Mouse (Mus musculus): ENCODE results near the gene Ankrd33b. TPM values are rescaled to one million over a fixed set of nuclear protein-coding genes. Genes with fewer than 3 reads are reported as not detected.

Gene Ankrd33b
- 0.75 and 1.0 TPM in 2 replicates for polyA plus RNA-seq (2012; rRNA removed)

GRCm38 (mm10) chr15:31367481-31368200 is at the start of gene Ankrd33b:
TSS of gene Ankrd33b (minus strand) at chr15:31367726.

Other genes starting within 250 kb of the Ankrd33b start
- 38.5 and 43.8 TPM in 2 replicates for gene Dap, start 143.4 kb downstream of the Ankrd33b start, polyA plus RNA-seq (2012; rRNA removed)
- 2.2 and 3.4 TPM in 2 replicates for gene Ropn1l, start 86.0 kb upstream of the Ankrd33b start, polyA plus RNA-seq (2012; rRNA removed)
- gene March6, start 163.3 kb upstream of the Ankrd33b start, polyA plus RNA-seq (2012; rRNA removed) = 10.2 and 12.5 TPM in 2 replicates
- 55.5 and 73.6 TPM in 2 replicates for gene Cmbl, start 197.7 kb upstream of the Ankrd33b start, polyA plus RNA-seq (2012; rRNA removed)
- gene Cct5, start 234.1 kb upstream of the Ankrd33b start, polyA plus RNA-seq (2012; rRNA removed) = 123 and 127 TPM in 2 replicates
- 8.3 and 8.5 TPM in 2 replicates for gene Fam173b, start 234.1 kb upstream of the Ankrd33b start, polyA plus RNA-seq (2012; rRNA removed)